Mouse (Mus musculus): ENCODE results near the gene Dnajc27. TPM values are rescaled to one million over a fixed set of nuclear protein-coding genes. Genes with fewer than 3 reads are reported as not detected.

Dnajc27 gene
- 9.6 and 12.9 TPM in 2 replicates for polyA plus RNA-seq (2015; fragmentation: Nextera tagmentation; extraction: Ambion mirVana)

DNA sequence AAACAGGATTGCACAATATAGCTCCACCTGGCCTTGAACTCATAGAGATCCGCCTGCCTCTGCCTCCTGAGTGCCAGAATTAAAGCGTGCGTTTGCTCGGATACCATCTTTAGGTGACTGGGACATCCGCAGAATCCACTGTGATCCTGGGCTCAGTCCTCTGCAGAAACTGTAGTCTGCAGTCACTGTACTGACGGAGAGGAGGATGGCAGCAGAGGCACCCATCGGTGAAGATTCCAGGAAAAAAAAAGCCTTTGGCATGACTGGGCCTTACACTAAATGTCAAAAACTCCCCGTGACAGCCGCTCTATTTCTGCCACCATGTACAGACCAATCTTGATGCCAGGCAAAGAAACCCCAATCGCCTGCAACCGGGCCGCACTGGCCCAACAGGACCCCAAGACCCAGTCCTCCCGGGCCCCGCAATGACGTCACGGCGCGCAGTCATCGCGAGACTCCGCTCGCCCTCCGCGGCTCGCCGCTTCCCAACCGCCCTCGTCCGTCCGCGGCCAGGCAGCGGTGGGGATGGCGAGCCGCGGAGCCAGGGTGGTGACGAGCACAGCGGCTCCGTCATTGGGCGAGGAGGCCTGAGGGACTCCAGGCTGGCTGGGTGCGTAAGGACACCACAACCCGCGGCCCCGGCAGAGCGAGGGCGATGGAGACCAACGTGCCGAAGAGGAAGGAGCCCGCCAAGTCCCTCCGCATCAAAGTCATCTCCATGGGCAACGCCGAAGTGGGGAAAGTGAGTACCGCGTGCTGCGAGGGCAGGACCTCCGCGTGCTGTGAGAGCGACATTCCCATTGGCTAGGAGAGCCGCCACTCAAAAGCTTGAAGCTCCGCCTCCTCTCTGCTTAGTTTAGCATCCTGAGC is at the start of gene Dnajc27:
Dnajc27 (plus strand) TSS at position 452 of the 870 bp plus-strand sequence.
- ATAC-seq: peak; percentile 97
- H3K27ac ChIP-seq: peak within 1 kb of the TSS; percentile 90

DNA sequence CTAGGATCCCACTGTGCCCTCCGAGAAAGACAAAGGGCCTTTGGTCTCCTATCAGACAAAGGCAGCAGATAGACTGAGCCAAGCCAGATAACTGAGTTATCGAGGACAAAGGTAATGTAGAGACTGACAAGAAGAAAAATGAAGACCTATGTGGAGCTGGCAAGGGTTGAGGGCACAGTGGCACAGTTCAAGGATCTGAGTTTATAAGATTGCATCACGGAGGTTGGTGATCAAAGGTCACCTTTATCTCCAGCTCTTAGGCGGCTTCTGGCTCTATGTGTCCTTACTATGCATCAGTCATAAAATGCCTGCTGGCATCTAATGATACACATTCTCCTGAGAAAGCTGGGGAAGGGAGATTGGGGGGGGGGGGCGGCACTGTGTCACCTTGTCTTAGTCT is 46.2 kb upstream of the Dnajc27 start:
- H3K27ac ChIP-seq: no peak overlapping the region
- 91% methylated on average over 5 of the region's 5 CpGs for WGBS
- no peaks in the 10 kb centered on the region for H3K9me3 ChIP-seq (replicated peaks)
- no peaks in the 10 kb centered on the region; the same call in 1 of the 2 replicates for H3K27me3 ChIP-seq
- H3K4me3 ChIP-seq: no peak overlapping the region
- H3K4me2 ChIP-seq: no peak overlapping the region
- H3K4me1 ChIP-seq: peaks cover 20% of the 10 kb centered on the region
- no peak for ATAC-seq
- no peak overlapping the region for H3K9ac ChIP-seq
- H3K36me3 ChIP-seq (ENCODE audit: poor library complexity, severe bottlenecking): peaks cover 6% of the 10 kb centered on the region; the same call in 1 of the 2 replicates

More for the DNA sequence above, at the start of gene Dnajc27:
- Histone ChIP-seq H3K27me3 (no peaks in the 10 kb centered on the region), H3K9ac (peak within 1 kb of the TSS; percentile 68), H3K4me1 (peaks cover 19% of the 10 kb centered on the region), H3K4me3 (peak within 1 kb of the TSS; percentile 48), H3K9me3 (replicated peaks) (no peaks in the 10 kb centered on the region), H3K4me2 (peak within 1 kb of the TSS; percentile 59), H3K36me3 (ENCODE audit: poor library complexity, severe bottlenecking) (peaks cover 18% of the 10 kb centered on the region)
- WGBS: 6% methylated on average over 59 of the region's 59 CpGs

GRCm38 (mm10) chr12:4037511-4037910 is 44.9 kb upstream of the Dnajc27 start:
- 20% methylated on average over 5 of the region's 5 CpGs for WGBS
- Histone ChIP-seq H3K4me2 (peak overlapping the region; percentile 66), H3K4me3 (peak overlapping the region; percentile 83), H3K4me1 (peaks cover 20% of the 10 kb centered on the region), H3K27me3 (no peaks in the 10 kb centered on the region; the same call in 1 of the 2 replicates), H3K9ac (peak overlapping the region; percentile 89), H3K9me3 (replicated peaks) (no peaks in the 10 kb centered on the region), H3K36me3 (ENCODE audit: poor library complexity, severe bottlenecking) (peaks cover 6% of the 10 kb centered on the region; the same call in 1 of the 2 replicates), H3K27ac (no peak overlapping the region)
- ATAC-seq: peak; percentile 1; the same call in 1 of the 2 replicates

GRCm38 (mm10) chr12:4038061-4039041 is 44.0 kb upstream of the Dnajc27 start, which contains the start of gene Efr3b:
Gene Efr3b, minus strand, starts transcription at chr12:4038915.
- peak within 1 kb of the TSS; percentile 89 for H3K9ac ChIP-seq
- no peaks in the 10 kb centered on the region; the same call in 1 of the 2 replicates for H3K27me3 ChIP-seq
- ATAC-seq: peak; percentile 96
- peaks cover 6% of the 10 kb centered on the region; the same call in 1 of the 2 replicates for H3K36me3 ChIP-seq (ENCODE audit: poor library complexity, severe bottlenecking)
- H3K4me1 ChIP-seq: peaks cover 20% of the 10 kb centered on the region
- H3K9me3 ChIP-seq (replicated peaks): no peaks in the 10 kb centered on the region
- peak within 1 kb of the TSS; percentile 81 for H3K27ac ChIP-seq
- peak within 1 kb of the TSS; percentile 66 for H3K4me2 ChIP-seq
- H3K4me3 ChIP-seq: peak within 1 kb of the TSS; percentile 83
- under 1% methylated on average over 63 of the region's 78 CpGs for WGBS

GRCm38 (mm10) chr12:4039046-4039445 is 43.3 kb upstream of the Dnajc27 start:
- no peak for ATAC-seq
- H3K4me2 ChIP-seq: peak overlapping the region; percentile 66
- H3K36me3 ChIP-seq (ENCODE audit: poor library complexity, severe bottlenecking): peaks cover 6% of the 10 kb centered on the region; the same call in 1 of the 2 replicates
- peak overlapping the region; percentile 89 for H3K9ac ChIP-seq
- H3K4me1 ChIP-seq: peaks cover 20% of the 10 kb centered on the region
- H3K27me3 ChIP-seq: no peaks in the 10 kb centered on the region; the same call in 1 of the 2 replicates
- 1% methylated on average over 12 of the region's 13 CpGs for WGBS
- peak overlapping the region; percentile 83 for H3K4me3 ChIP-seq
- no peak overlapping the region for H3K27ac ChIP-seq
- no peaks in the 10 kb centered on the region for H3K9me3 ChIP-seq (replicated peaks)

GRCm38 (mm10) chr12:4042411-4042810 is 40.0 kb upstream of the Dnajc27 start:
- no peak overlapping the region for H3K9ac ChIP-seq
- peaks cover 10% of the 10 kb centered on the region for H3K4me1 ChIP-seq
- no peak for ATAC-seq
- H3K36me3 ChIP-seq (ENCODE audit: poor library complexity, severe bottlenecking): no peaks in the 10 kb centered on the region
- no peak overlapping the region for H3K4me3 ChIP-seq
- 84% methylated on average over 5 of the region's 5 CpGs for WGBS
- no peak overlapping the region for H3K27ac ChIP-seq
- H3K27me3 ChIP-seq: no peaks in the 10 kb centered on the region; the same call in 1 of the 2 replicates
- H3K4me2 ChIP-seq: no peak overlapping the region
- no peaks in the 10 kb centered on the region for H3K9me3 ChIP-seq (replicated peaks)

- H3K9me3 ChIP-seq (replicated peaks): no peaks in the 10 kb centered on the region
- no peak for ATAC-seq
- no peaks in the 10 kb centered on the region for H3K36me3 ChIP-seq (ENCODE audit: poor library complexity, severe bottlenecking)
- H3K4me2 ChIP-seq: no peak overlapping the region
- H3K27ac ChIP-seq: no peak overlapping the region
- no peaks in the 10 kb centered on the region for H3K27me3 ChIP-seq
- 97% methylated on average over 1 of the region's 1 CpGs for WGBS
- H3K4me3 ChIP-seq: no peak overlapping the region
- no peaks in the 10 kb centered on the region for H3K4me1 ChIP-seq
- H3K9ac ChIP-seq: no peak overlapping the region
Measured at GRCm38 (mm10) chr12:4045992-4046391, 36.4 kb upstream of the Dnajc27 start.

- no peaks in the 10 kb centered on the region for H3K9me3 ChIP-seq (replicated peaks)
- no peak overlapping the region for H3K4me2 ChIP-seq
- ATAC-seq: no peak
- H3K4me3 ChIP-seq: no peak overlapping the region
- WGBS: 71% methylated on average over 6 of the region's 6 CpGs
- no peak overlapping the region for H3K27ac ChIP-seq
- no peak overlapping the region for H3K9ac ChIP-seq
- no peaks in the 10 kb centered on the region for H3K36me3 ChIP-seq (ENCODE audit: poor library complexity, severe bottlenecking)
- no peaks in the 10 kb centered on the region for H3K4me1 ChIP-seq
- H3K27me3 ChIP-seq: no peaks in the 10 kb centered on the region
Measured at GRCm38 (mm10) chr12:4048031-4048430, 34.4 kb upstream of the Dnajc27 start.

DNA sequence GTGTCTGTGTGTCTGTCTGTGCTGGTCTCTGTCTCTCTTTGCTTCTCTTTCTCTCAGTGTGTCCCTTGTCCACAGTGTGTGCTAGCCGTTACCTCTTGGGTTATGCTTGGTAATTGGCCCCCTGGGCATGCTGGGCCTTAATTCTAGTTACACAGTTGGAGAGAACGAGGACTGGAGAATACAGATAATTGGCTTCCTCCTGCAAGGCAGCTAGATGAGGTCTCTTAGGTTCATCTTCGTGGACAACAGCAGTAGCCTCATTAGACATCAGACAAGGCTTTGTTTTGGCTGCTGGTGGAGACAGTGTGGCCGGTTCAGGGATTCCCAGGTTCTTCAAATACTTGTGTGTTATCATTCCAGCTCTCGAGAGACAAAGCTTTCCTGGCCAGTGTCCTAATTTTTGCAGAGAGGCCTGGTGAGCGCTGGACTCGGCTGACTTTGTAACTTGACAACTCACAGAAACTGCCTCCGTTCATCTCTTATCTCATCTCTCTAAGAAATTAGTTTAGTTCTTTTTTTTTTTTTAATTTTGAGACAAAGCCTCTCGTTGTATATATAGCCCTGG is 31.4 kb upstream of the Dnajc27 start:
- Histone ChIP-seq H3K36me3 (ENCODE audit: poor library complexity, severe bottlenecking) (no peaks in the 10 kb centered on the region), H3K27ac (no peak overlapping the region), H3K4me2 (no peak overlapping the region), H3K9ac (no peak overlapping the region), H3K27me3 (no peaks in the 10 kb centered on the region), H3K4me3 (no peak overlapping the region), H3K9me3 (replicated peaks) (no peaks in the 10 kb centered on the region), H3K4me1 (no peaks in the 10 kb centered on the region)
- WGBS: 38% methylated on average over 9 of the region's 9 CpGs
- ATAC-seq: no peak; the same call in 1 of the 2 replicates

GRCm38 (mm10) chr12:4053643-4054042 is 28.7 kb upstream of the Dnajc27 start:
- Histone ChIP-seq H3K36me3 (ENCODE audit: poor library complexity, severe bottlenecking) (no peaks in the 10 kb centered on the region), H3K4me2 (no peak overlapping the region), H3K4me1 (no peaks in the 10 kb centered on the region), H3K27me3 (no peaks in the 10 kb centered on the region), H3K4me3 (no peak overlapping the region), H3K9ac (no peak overlapping the region), H3K9me3 (replicated peaks) (no peaks in the 10 kb centered on the region), H3K27ac (no peak overlapping the region)
- ATAC-seq: no peak
- WGBS: 84% methylated on average over 3 of the region's 3 CpGs

DNA sequence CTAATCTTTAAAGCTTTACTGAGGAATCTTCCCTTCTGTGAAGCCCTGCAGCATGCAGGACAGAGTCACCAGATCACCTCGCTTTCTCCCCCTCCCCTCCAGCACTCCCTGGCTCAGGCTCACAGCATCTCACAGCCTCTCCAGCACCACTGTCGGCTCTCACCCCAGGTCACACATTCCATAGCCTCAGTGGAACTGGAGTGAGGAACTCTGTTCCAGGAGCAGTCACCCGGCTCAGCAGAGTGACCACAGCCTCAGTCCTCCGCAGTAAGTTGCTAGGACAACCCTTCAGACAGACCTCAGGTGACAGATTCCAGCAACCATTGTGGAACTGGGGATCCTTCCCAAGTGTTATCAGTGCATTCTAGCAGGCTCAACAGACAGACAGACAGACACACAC is 27.5 kb upstream of the Dnajc27 start:
- Histone ChIP-seq H3K4me2 (no peak overlapping the region), H3K4me3 (no peak overlapping the region), H3K4me1 (no peaks in the 10 kb centered on the region), H3K27me3 (no peaks in the 10 kb centered on the region), H3K9ac (no peak overlapping the region), H3K9me3 (replicated peaks) (no peaks in the 10 kb centered on the region), H3K27ac (no peak overlapping the region), H3K36me3 (ENCODE audit: poor library complexity, severe bottlenecking) (no peaks in the 10 kb centered on the region)
- 54% methylated on average over 4 of the region's 4 CpGs for WGBS
- ATAC-seq: no peak
